Mouse (Mus musculus) natural killer cell, adult 2 months (primary cell): ENCODE results near the gene Hist1h4b.

Experiments used
- DNase-seq, 2 experiments: peaks; one replicate each; pipeline ENCODE4 v3.0.0; 2022; ENCODE audit warnings: low spot score in 2 of 2

The Hist1h4b gene

DNA sequence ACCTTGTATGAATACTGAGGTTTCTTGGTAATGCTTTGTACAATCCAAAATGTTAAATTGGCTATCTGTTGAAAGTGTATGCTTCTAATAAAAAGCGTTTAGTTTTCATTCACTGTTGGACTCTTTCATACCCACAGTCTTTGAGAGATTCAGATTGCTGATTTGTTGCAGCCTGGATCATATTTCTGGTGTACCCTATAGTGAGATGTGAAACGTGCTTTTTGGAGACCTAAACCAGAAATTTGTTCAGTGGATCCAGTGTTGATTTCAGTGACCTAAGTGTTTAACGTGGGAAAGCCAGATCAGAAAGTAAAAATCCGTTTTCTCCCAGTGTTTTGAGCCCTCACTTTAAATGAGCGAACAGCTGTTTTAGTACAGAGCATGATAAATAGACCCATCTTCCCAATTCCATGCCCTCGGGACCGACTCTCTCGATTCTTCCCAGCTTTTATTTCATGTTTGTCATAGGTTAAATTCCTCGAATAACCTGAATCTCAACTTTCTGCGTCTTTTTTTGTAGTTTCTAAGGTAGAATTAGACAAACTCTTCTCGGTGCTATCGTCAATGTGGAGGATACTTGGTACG lies 16.5 kb upstream of the Hist1h4b start:
- no peak for DNase-seq

DNA sequence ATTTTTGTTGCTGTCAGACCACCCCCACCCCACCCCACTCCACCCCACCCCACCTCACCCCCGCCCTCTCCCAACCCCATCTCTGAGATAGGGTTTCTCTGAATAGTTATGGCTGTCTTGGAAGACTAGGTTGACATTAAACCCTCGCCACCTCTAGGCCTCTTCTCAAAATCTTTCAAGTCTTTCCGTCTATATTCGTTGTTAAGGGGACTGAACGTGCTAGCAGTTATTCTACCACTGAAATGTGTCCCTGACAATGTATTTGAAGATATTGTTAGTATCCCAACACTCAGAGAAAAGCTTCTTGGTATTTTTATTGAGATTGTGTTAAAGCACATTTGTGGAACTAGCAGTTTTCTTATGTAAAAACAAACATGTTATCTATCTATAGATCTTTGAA lies 15.9 kb upstream of the Hist1h4b start:
- DNase-seq, result no peak

DNA sequence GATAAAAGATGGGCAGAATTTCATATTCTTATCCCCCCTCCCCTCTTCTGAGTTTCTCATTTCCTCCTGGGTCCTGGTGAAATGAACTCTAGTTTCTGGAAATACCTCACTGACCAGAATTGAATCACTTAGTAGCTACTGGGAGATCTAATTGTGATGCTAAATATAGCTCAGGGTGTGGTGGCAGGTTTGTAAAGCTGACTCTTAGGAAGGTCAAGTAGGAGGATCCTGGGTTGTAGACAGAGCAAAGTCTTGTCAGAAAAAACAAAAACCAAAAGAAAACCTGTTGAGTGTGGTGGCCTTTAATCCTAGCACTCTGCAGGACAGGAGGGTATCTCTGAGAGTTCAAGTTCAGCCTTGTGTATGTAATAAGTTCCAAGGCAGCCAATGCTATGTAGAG lies 14.8 kb upstream of the Hist1h4b start:
- DNase-seq, result no peak

DNA sequence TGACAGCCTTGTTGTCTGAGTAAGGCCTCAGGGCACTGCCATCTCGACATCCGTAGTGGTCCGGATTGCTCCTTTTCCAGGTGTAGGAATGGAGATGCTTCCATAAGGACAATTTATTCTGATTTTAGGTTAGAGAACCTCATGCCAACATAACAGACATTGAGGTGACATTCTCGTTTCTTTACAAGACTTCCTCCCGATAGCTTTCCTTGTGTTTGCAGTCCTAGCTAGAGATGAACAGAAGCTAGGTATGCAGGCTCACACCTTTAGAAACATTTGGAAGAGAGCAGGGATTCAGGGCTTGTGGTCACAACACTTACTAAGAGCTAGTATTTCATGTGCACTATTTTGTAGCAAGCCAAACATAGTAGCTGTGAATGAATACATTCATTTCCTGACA lies 13.6 kb upstream of the Hist1h4b start:
- no peak for DNase-seq

DNA sequence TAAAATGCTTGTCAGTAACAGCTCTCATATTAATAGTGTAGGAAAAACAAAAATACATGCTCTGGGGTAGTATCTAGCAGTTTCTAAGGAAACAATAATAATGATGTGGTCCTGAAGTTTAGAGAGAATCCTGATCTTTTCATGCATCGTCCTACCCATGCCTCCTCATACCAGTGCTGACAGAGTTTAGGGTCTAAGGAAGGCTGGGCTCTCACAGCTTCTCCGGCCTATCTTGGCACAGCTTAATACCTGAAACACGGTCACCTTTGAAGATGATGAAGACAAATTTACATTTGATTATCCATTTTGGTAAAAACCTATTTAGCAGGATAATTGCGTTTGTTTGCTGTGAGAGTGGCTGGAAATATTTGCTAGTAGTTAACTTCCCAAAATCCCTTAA lies 12.8 kb upstream of the Hist1h4b start:
- DNase-seq, result no peak

GRCm38 (mm10) chr13:23744421-23745380 lies 12.1 kb upstream of the Hist1h4b start:
- no peak for DNase-seq

DNA sequence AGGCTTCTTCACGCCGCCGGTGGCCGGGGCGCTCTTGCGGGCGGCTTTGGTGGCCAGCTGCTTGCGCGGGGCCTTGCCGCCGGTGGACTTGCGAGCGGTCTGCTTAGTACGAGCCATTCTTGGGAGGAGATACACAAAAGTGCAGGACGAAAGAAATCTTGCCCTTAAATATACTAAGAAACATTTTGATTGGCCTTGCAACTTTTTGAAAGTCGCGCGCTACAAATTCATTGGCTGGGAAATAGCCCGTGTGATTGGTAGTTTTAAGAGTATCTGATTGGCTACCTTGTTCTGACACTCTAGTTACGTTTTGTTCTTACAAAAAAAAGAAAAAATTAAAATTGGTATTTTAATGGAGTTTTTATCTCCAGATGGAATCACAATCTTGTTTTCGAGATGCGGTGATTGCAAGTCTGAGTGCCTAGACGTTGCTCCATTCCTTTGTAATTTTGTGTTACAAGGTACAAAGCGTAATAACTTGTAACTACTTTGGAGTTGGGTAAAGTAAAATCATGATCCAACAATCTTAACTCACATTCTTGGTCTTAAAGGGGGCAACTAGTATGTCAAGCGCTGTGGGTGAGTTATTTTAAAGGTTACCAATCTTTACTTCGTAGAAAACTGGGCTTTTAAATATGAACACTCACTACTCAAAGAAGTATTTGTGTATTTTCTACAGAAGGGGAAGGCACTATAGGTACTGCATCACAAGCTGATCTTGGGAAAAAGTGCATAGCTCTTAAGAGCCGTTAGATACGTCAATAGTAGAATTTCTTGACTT lies 11.2 kb upstream of the Hist1h4b start, which contains the start of gene Hist1h3c:
Gene Hist1h3c, minus strand, starts transcription at position 222 of the 781 bp plus-strand sequence.
- DNase-seq, result peak; percentile 79 to 85

DNA sequence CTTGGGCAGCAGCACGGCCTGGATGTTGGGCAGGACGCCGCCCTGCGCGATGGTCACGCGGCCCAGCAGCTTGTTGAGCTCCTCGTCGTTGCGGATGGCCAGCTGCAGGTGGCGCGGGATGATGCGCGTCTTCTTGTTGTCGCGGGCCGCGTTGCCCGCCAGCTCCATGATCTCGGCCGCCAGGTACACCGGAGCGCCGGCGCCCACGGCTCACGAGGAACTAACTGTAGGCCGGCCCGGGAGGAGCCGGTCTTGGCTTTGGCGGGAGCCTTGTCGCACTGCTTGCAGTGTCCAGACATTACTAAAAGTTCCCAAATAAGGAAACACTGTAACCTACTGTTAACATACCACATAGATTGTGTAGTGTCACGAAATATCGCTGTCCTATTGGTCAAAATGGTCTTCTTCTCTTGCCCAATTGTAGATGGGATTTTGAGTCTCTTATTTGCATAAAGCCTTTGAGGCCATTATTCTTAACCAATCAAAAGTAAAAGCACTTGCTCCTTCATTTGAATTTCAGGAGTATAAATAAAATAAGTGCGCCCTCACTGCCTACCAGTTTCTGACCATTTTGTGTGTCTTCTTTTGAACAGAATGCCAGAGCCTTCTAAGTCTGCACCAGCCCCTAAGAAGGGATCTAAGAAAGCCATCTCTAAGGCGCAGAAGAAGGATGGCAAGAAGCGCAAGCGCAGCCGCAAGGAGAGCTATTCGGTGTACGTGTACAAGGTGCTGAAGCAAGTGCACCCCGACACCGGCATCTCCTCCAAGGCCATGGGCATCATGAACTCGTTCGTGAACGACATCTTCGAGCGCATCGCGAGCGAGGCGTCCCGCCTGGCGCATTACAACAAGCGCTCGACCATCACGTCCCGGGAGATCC lies 10.4 kb upstream of the Hist1h4b start, which contains the start of gene Hist1h2bb:
Gene Hist1h2bb, plus strand, starts transcription at position 534 of the 880 bp plus-strand sequence.
- peak; percentile 75 to 79 for DNase-seq

- no peak for DNase-seq
Measured at GRCm38 (mm10) chr13:23747081-23747891, 9.5 kb upstream of the Hist1h4b start.

DNA sequence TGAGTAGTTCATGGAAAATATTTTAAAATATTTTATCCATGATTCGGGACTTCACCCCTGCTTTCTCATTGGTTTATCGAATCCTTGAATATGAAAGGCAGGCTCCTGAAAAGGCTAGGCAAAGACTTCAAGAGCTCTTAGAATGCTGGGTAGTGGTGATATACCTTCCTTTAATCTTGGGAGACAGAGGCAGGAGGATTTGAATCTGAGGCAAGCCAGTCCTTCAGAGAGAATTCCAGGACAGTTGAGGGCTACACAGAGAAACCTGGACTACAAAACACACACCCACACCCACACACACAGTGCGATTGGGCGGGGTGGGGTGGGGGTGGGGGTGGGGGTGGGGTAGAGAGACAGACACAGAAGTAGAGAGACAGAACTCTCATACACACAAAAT lies 8.9 kb upstream of the Hist1h4b start:
- DNase-seq, result no peak

DNA sequence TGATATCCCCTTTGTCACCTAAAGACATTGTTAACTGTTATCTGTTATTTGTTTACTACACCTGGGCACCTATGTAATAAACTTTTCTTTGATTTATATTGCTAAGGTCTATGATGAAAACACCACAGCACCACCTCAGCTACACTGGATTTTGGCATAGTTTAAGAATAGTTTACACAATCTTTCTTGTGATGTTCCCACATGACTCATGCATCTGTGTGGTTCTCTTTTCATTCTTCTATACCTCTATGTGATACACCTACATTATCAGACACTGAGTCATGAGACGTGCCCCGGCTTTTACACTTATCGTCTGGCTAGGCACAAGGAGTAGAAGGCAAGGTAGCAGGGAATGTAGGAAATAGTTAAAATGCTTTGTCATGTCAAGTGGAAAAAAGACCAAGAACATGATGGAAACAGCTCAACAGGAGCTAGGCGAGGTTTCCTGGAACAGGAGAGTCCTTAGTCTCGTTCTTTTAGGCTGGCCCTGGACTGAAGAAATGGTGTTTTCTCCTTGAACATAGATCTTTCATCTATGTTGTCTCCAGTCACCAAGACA lies 7.2 kb upstream of the Hist1h4b start:
- no peak for DNase-seq

DNA sequence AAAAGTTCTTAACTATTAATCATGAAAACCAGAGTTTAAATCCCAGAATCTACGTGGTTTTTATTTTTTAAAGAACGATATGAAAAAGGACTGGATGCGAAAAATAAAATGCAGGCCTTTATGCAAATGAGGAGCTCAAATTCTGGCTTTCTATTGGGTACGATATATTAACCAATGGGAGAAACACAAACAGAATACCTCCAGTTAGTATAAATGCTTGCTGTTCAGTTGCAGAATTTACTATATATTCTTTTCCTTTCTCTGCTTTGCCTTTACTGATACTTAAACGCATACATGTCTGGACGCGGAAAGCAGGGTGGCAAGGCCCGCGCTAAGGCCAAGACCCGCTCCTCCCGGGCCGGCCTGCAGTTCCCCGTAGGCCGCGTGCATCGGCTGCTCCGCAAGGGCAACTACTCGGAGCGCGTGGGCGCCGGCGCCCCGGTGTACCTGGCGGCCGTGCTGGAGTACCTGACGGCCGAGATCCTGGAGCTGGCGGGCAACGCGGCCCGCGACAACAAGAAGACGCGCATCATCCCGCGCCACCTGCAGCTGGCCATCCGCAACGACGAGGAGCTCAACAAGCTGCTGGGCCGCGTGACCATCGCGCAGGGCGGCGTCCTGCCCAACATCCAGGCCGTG lies 5.9 kb upstream of the Hist1h4b start, which contains the start of gene Hist1h2ab:
Gene Hist1h2ab, plus strand, starts transcription at position 288 of the 639 bp plus-strand sequence.
- DNase-seq, result peak; percentile 33 to 47

- no peak for DNase-seq
Measured at GRCm38 (mm10) chr13:23751478-23751956, 5.3 kb upstream of the Hist1h4b start.

- DNase-seq, result peak; percentile 77 to 81
Measured at GRCm38 (mm10) chr13:23752067-23752741, 4.6 kb upstream of the Hist1h4b start, which contains the start of gene Hist1h3b. Hist1h3b (plus strand) TSS chr13:23752267.

- no peak for DNase-seq
Measured at GRCm38 (mm10) chr13:23752742-23753172, 4.1 kb upstream of the Hist1h4b start.

GRCm38 (mm10) chr13:23753314-23754078 lies 3.3 kb upstream of the Hist1h4b start:
- DNase-seq, result no peak

GRCm38 (mm10) chr13:23755000-23755399 lies 1.8 kb upstream of the Hist1h4b start:
- DNase-seq, result no peak
